ENCODE assay signal across 17 mouse cellular contexts in genomic region chr11:117145451-117146117, GRCm38 (mm10). TPM values are rescaled to one million over a fixed set of nuclear protein-coding genes. Genes with fewer than 3 reads are reported as not detected.
DNase-seq lines count a peak whose midpoint lies in the region; ATAC-seq and TF ChIP-seq lines count a peak whose summit lies in the region.
"Had no signal": no experiment of that assay in that cellular context is flagged by ENCODE, and none has a peak within 500 bp of the region (broad histone marks: within the 10 kb centered on the region; RNA-seq: fewer than 3 reads in every experiment).

No protein-coding gene starts in this region.

- WGBS in heart, embryonic 10.5 days, result 86% methylated on average over 14 of the region's 14 CpGs
- 79% methylated on average over 14 of the region's 14 CpGs for WGBS in lung, embryonic 14.5 days
- 92% methylated on average over 14 of the region's 14 CpGs for WGBS in midbrain, embryonic 16.5 days

- peaks cover 49% of the 10 kb centered on the region for H3K4me1 ChIP-seq in heart, embryonic 10.5 days
- no peaks in the 10 kb centered on the region for H3K4me1 ChIP-seq in lung, embryonic 14.5 days (ENCODE audit: insufficient read depth)
- peaks cover 3% of the 10 kb centered on the region for H3K4me1 ChIP-seq in ES-Bruce4 (ENCODE audit: control insufficient read depth, insufficient read depth, low read length)
- H3K4me1 ChIP-seq in midbrain, embryonic 16.5 days (ENCODE audit: control insufficient read depth, insufficient read depth, low read length), result no peaks in the 10 kb centered on the region

- no peak for TF ChIP-seq EP300 in ES-Bruce4 (IDR thresholded peaks at IDR 0.05; ENCODE audit: insufficient read depth, low read depth, low read length)

- intact Hi-C loops in heart, postnatal 14 days (cut with DNase I), result no loop called here

- DNase-seq in heart, embryonic 10.5 days (ENCODE audit: low spot score), result no peak
- no peak for DNase-seq in heart, postnatal 14 days
- no peak for DNase-seq in lung, embryonic 14.5 days
- no peak for DNase-seq in lung, postnatal 4 days
- DNase-seq in brain, embryonic 14.5 days (ENCODE audit: low read depth), result no peak
- no peak for DNase-seq in frontal cortex, postnatal 25 days (ENCODE audit: low spot score in 2 of 2)
- DNase-seq: cerebellum, postnatal 36 days; gastrocnemius, postnatal 14 days; lung, postnatal 10 days had no signal

- TF ChIP-seq POLR2A in ES-Bruce4 (IDR thresholded peaks at IDR 0.05; ENCODE audit: insufficient read depth, low read length), result no peak
- TF ChIP-seq POLR2A in brain, embryonic 14.5 days (IDR thresholded peaks at IDR 0.05; ENCODE audit: borderline replicate concordance, extremely low read depth, insufficient read depth, insufficient read length, poor library complexity, severe bottlenecking), result no peak

- H3K9ac ChIP-seq in lung, embryonic 14.5 days, result no peak overlapping the region
- no peak overlapping the region for H3K9ac ChIP-seq in ES-Bruce4 (ENCODE audit: low read depth, poor library complexity, severe bottlenecking)
- H3K9ac ChIP-seq in midbrain, embryonic 16.5 days (ENCODE audit: low read depth, low read length), result no peak overlapping the region
- H3K9ac ChIP-seq: heart, embryonic 13.5 days; hindbrain, embryonic 14.5 days; kidney, embryonic 15.5 days had no signal

- no peak for ATAC-seq in lung, embryonic 14.5 days (ENCODE audit: insufficient read depth)
- ATAC-seq in midbrain, embryonic 16.5 days, result no peak
- ATAC-seq: activated CD4-positive, CD25-positive, alpha-beta regulatory T cell, adult 4 months; forebrain, embryonic 14.5 days had no signal

- H3K9me3 ChIP-seq in heart, embryonic 10.5 days, result no peaks in the 10 kb centered on the region
- no peaks in the 10 kb centered on the region for H3K9me3 ChIP-seq in lung, embryonic 14.5 days (ENCODE audit: low read depth, low read length)
- H3K9me3 ChIP-seq in ES-Bruce4 (replicated peaks; ENCODE audit: control insufficient read depth, insufficient read depth, low read length, poor library complexity, severe bottlenecking), result no peaks in the 10 kb centered on the region
- H3K9me3 ChIP-seq in midbrain, embryonic 16.5 days (replicated peaks; ENCODE audit: control insufficient read depth, low read length, poor library complexity, severe bottlenecking), result no peaks in the 10 kb centered on the region
- H3K9me3 ChIP-seq: heart, embryonic 13.5 days; kidney, embryonic 15.5 days had no signal

- H3K4me2 ChIP-seq in lung, embryonic 14.5 days, result no peak overlapping the region
- no peak overlapping the region for H3K4me2 ChIP-seq in midbrain, embryonic 16.5 days (ENCODE audit: low read length)
- H3K4me2 ChIP-seq: heart, embryonic 13.5 days; hindbrain, embryonic 14.5 days; kidney, embryonic 15.5 days had no signal

- peak; percentile 40 for TF ChIP-seq CTCF in lung, embryonic 14.5 days (IDR thresholded peaks at IDR 0.05; ENCODE audit: low read depth)
- TF ChIP-seq CTCF in ES-Bruce4 (IDR thresholded peaks at IDR 0.05; ENCODE audit: low read depth, low read length), result peak; percentile 54
- peak; percentile 28; the same call in 1 of the 2 replicates for TF ChIP-seq CTCF in brain, embryonic 14.5 days (IDR thresholded peaks at IDR 0.05; ENCODE audit: borderline replicate concordance, extremely low read depth, insufficient read depth, insufficient read length)

- 0 out of 2 replicates have a peak overlapping the region, but pooled peaks have one; percentile 13 for H3K27ac ChIP-seq in heart, embryonic 10.5 days
- no peak overlapping the region for H3K27ac ChIP-seq in lung, embryonic 14.5 days (ENCODE audit: low read depth)
- H3K27ac ChIP-seq in ES-Bruce4 (ENCODE audit: insufficient read depth, low read length), result no peak overlapping the region
- no peak overlapping the region for H3K27ac ChIP-seq in midbrain, embryonic 16.5 days (ENCODE audit: low read length)
- H3K27ac ChIP-seq: heart, embryonic 13.5 days; hindbrain, embryonic 14.5 days; kidney, embryonic 15.5 days had no signal

- no peaks in the 10 kb centered on the region for H3K27me3 ChIP-seq in heart, embryonic 10.5 days (ENCODE audit: insufficient read depth, poor library complexity, severe bottlenecking)
- H3K27me3 ChIP-seq in lung, embryonic 14.5 days (ENCODE audit: insufficient read depth, low read length), result no peaks in the 10 kb centered on the region
- H3K27me3 ChIP-seq in ES-Bruce4 (ENCODE audit: control insufficient read depth, insufficient read depth, low read length, poor library complexity, severe bottlenecking), result no peaks in the 10 kb centered on the region
- no peaks in the 10 kb centered on the region for H3K27me3 ChIP-seq in midbrain, embryonic 16.5 days (ENCODE audit: control insufficient read depth, insufficient read depth, low read depth, low read length)
- H3K27me3 ChIP-seq: CH12.LX; heart, embryonic 13.5 days; kidney, embryonic 15.5 days had no signal

- no peak overlapping the region for H3K4me3 ChIP-seq in heart, embryonic 10.5 days
- H3K4me3 ChIP-seq in lung, embryonic 14.5 days (ENCODE audit: low read depth, low read length), result no peak overlapping the region
- H3K4me3 ChIP-seq in ES-Bruce4 (ENCODE audit: low read depth, low read length), result no peak overlapping the region
- H3K4me3 ChIP-seq in midbrain, embryonic 16.5 days (ENCODE audit: low read depth, low read length), result no peak overlapping the region
- H3K4me3 ChIP-seq: heart, embryonic 13.5 days; kidney, embryonic 15.5 days had no signal

- H3K36me3 ChIP-seq in heart, embryonic 10.5 days, result peaks cover 95% of the 10 kb centered on the region
- H3K36me3 ChIP-seq in lung, embryonic 14.5 days (ENCODE audit: insufficient read depth), result peaks cover 90% of the 10 kb centered on the region
- peaks cover 25% of the 10 kb centered on the region for H3K36me3 ChIP-seq in ES-Bruce4 (ENCODE audit: control insufficient read depth, insufficient read depth, low read length, poor library complexity, severe bottlenecking)
- H3K36me3 ChIP-seq in midbrain, embryonic 16.5 days (ENCODE audit: control insufficient read depth, insufficient read depth, low read length), result peaks cover 45% of the 10 kb centered on the region

RNA-seq across cellular contexts. Expression of gene Sec14l1, which starts 30.6 kb away (rescaled TPM):
- polyA plus RNA-seq in heart, embryonic 10.5 days (2016; fragmentation: Nextera tagmentation; extraction: Ambion mirVana), result 46.2 and 56.0 TPM in 2 replicates
- 10 to 100 TPM; 89.1 to 92.0 TPM for total RNA-seq in heart, postnatal 14 days (2021)
- 44.3 and 46.2 TPM in 2 replicates for polyA plus RNA-seq in lung, embryonic 14.5 days (2014; fragmentation: Nextera tagmentation; extraction: Ambion mirVana)
- 77.5 and 77.7 TPM in 2 replicates for polyA plus RNA-seq in ES-Bruce4 (2011; ENCODE audit: insufficient read depth, insufficient read length, low read depth, missing spikeins)
- polyA plus RNA-seq in brain, embryonic 14.5 days (2012; rRNA removed), result 77.4 and 90.5 TPM in 2 replicates
- 60.7 and 63.4 TPM in 2 replicates for polyA plus RNA-seq in midbrain, embryonic 16.5 days (2015; fragmentation: Nextera tagmentation; extraction: Ambion mirVana)

RNA-seq across cellular contexts. Expression of gene Sept9, which starts 53.9 kb away (rescaled TPM):
- 148 and 164 TPM in 2 replicates for polyA plus RNA-seq in heart, embryonic 10.5 days (2016; fragmentation: Nextera tagmentation; extraction: Ambion mirVana)
- 10 to 100 TPM; 44.6 to 45.7 TPM for total RNA-seq in heart, postnatal 14 days (2021)
- polyA plus RNA-seq in lung, embryonic 14.5 days (2014; fragmentation: Nextera tagmentation; extraction: Ambion mirVana), result 133 and 149 TPM in 2 replicates
- polyA plus RNA-seq in ES-Bruce4 (2011; ENCODE audit: insufficient read depth, insufficient read length, low read depth, missing spikeins), result 123 and 146 TPM in 2 replicates
- polyA plus RNA-seq in brain, embryonic 14.5 days (2012; rRNA removed), result 39.3 and 64.3 TPM in 2 replicates
- 103 and 108 TPM in 2 replicates for polyA plus RNA-seq in midbrain, embryonic 16.5 days (2015; fragmentation: Nextera tagmentation; extraction: Ambion mirVana)
